25 mouse cellular contexts compared by ENCODE assay signal in genomic region chr8:121804829-121805228, GRCm38 (mm10).
"Had no signal": no experiment of that assay in that cellular context is flagged by ENCODE, and none has a peak within 500 bp of the region (broad histone marks: within the 10 kb centered on the region; RNA-seq: fewer than 3 reads in every experiment).

No protein-coding gene starts in this region.

- ATAC-seq: hindbrain, postnatal 0 days; intestine, embryonic 16.5 days; liver, embryonic 12.5 days had no signal

- H3K4me1 ChIP-seq: hindbrain, embryonic 13.5 days; hindbrain, embryonic 15.5 days; kidney, embryonic 15.5 days; limb, embryonic 13.5 days; limb, embryonic 15.5 days; liver, embryonic 12.5 days had no signal

- DNase-seq: gastrocnemius, postnatal 14 days; gastrocnemius, postnatal 36 days; heart, adult 11 months; heart, adult 2 months; heart, postnatal 14 days; heart, postnatal 36 days; kidney, adult 11 months; kidney, adult 2 months; kidney, adult 9 months; kidney, postnatal 14 days; kidney, postnatal 36 days; left cerebral cortex, postnatal 4 days had no signal

- H3K27ac ChIP-seq: heart, adult 2 months; heart, embryonic 13.5 days; heart, embryonic 15.5 days; hindbrain, embryonic 13.5 days; hindbrain, embryonic 15.5 days; hindbrain, postnatal 0 days; kidney, embryonic 15.5 days; kidney, postnatal 0 days; left cerebral cortex, adult 2 months; limb, embryonic 13.5 days; limb, embryonic 15.5 days; liver, embryonic 12.5 days; liver, embryonic 14.5 days had no signal

- H3K4me3 ChIP-seq: heart, adult 2 months; heart, embryonic 13.5 days; heart, embryonic 15.5 days; hindbrain, embryonic 13.5 days; hindbrain, embryonic 15.5 days; kidney, embryonic 15.5 days; left cerebral cortex, adult 2 months; limb, embryonic 13.5 days; limb, embryonic 15.5 days; liver, embryonic 12.5 days had no signal
